Mouse (Mus musculus) gastrocnemius, postnatal 10 days (tissue): ENCODE results near the gene Them5. TPM values are rescaled to one million over a fixed set of nuclear protein-coding genes. Genes with fewer than 3 reads are reported as not detected.

ENCODE experiments used
- total RNA-seq, 2 experiments: library from RNA; stranded (reverse); gene quantifications; 2 replicates each; pipeline ENCODE4 v1.2.3; 2021

Gene Them5
- total RNA-seq, 2 experiments from 2014 or later: not detected

Other genes with a start within 250 kb of the Them5 start
- not detected for gene Gm10696, start 163.9 kb upstream of the Them5 start, total RNA-seq
- gene Gm5286, start 145.4 kb upstream of the Them5 start, total RNA-seq: not detected
- not detected for gene Gm4778, start 78.1 kb upstream of the Them5 start, total RNA-seq
- 1 to 10 TPM; 7.7 to 7.8 TPM for gene Them4, start 32.0 kb upstream of the Them5 start, total RNA-seq
- under 1 TPM; 0.34 to 0.56 TPM for gene C2cd4d, start 20.3 kb downstream of the Them5 start, total RNA-seq
- 10 to 100 TPM; 18.2 to 19.9 TPM for gene Rorc, start 30.7 kb downstream of the Them5 start, total RNA-seq
- under 1 TPM in 1 of 2 experiments, not detected in 1; 0.25 TPM for gene Lingo4, start 56.4 kb downstream of the Them5 start, total RNA-seq
- 1 to 10 TPM; 6.3 to 8.9 TPM for gene Tdrkh, start 71.2 kb downstream of the Them5 start, total RNA-seq
- gene Mrpl9, start 101.2 kb downstream of the Them5 start, total RNA-seq: 10 to 100 TPM; 42.3 to 54.0 TPM
- not detected for gene Oaz3, start 101.8 kb downstream of the Them5 start, total RNA-seq
- under 1 TPM; 0.49 to 0.61 TPM for gene Celf3, start 136.2 kb downstream of the Them5 start, total RNA-seq
- gene Riiad1, start 138.2 kb downstream of the Them5 start, total RNA-seq: 1 to 10 TPM; 5.0 to 7.9 TPM
- 10 to 100 TPM; 29.5 to 37.1 TPM for gene Snx27, start 240.6 kb downstream of the Them5 start, total RNA-seq